Comparison of ENCODE assay signal across 19 mouse cellular contexts in the genomic region with DNA sequence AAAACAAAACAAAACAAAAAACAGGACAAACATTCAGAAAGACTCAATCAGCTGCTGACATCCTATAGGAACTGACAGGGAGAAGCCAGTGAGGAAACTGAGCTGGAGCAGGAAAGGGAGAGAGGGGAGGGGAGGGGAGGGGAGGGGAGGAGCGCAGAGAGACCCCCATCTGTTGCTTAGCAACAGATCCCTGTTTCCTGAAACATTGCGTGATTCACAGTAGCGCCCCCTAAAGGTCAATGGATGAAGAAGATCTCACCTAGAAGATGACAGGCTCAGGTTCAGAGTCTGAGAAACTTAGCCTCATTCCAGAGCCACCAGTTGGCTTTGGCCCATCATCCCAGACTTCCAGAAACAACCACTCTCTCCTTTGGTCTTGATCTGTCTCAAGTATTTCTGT. TPM values are rescaled to one million over a fixed set of nuclear protein-coding genes. Genes with fewer than 3 reads are reported as not detected.
DNase-seq lines count a peak whose midpoint lies in the region; ATAC-seq and TF ChIP-seq lines count a peak whose summit lies in the region.
"Had no signal": no experiment of that assay in that cellular context is flagged by ENCODE, and none has a peak within 500 bp of the region (broad histone marks: within the 10 kb centered on the region; RNA-seq: fewer than 3 reads in every experiment).

No protein-coding gene starts in this region.

- H3K9ac ChIP-seq in hindbrain, postnatal 0 days (replicated peaks; ENCODE audit: low read length): no peak overlapping the region
- H3K9ac ChIP-seq in hindbrain, embryonic 14.5 days: no peak overlapping the region
- H3K9ac ChIP-seq in ES-Bruce4 (ENCODE audit: low read depth, poor library complexity, severe bottlenecking): no peak overlapping the region
- no peak overlapping the region for H3K9ac ChIP-seq in intestine, embryonic 16.5 days (ENCODE audit: low read depth, low read length)
- H3K9ac ChIP-seq: embryonic facial prominence, embryonic 13.5 days; heart, embryonic 13.5 days; hindbrain, embryonic 15.5 days; liver, embryonic 13.5 days had no signal

- 34% methylated on average over 3 of the region's 3 CpGs for WGBS in hindbrain, postnatal 0 days
- 32% methylated on average over 3 of the region's 3 CpGs for WGBS in hindbrain, embryonic 14.5 days
- 41% methylated on average over 3 of the region's 3 CpGs for WGBS in intestine, embryonic 16.5 days

- no peaks in the 10 kb centered on the region for H3K36me3 ChIP-seq in hindbrain, postnatal 0 days (ENCODE audit: insufficient read depth, low read length)
- no peaks in the 10 kb centered on the region for H3K36me3 ChIP-seq in hindbrain, embryonic 14.5 days (replicated peaks; ENCODE audit: control insufficient read depth, insufficient read depth)
- no peaks in the 10 kb centered on the region for H3K36me3 ChIP-seq in ES-Bruce4 (ENCODE audit: control insufficient read depth, insufficient read depth, low read length, poor library complexity, severe bottlenecking)
- H3K36me3 ChIP-seq in intestine, embryonic 16.5 days (ENCODE audit: control insufficient read depth, insufficient read depth, low read length): no peaks in the 10 kb centered on the region
- H3K36me3 ChIP-seq: embryonic facial prominence, embryonic 13.5 days; heart, embryonic 13.5 days; hindbrain, embryonic 15.5 days; liver, embryonic 13.5 days had no signal

- H3K27ac ChIP-seq in hindbrain, postnatal 0 days: no peak overlapping the region
- no peak overlapping the region for H3K27ac ChIP-seq in hindbrain, embryonic 14.5 days
- no peak overlapping the region for H3K27ac ChIP-seq in ES-Bruce4 (ENCODE audit: insufficient read depth, low read length)
- no peak overlapping the region for H3K27ac ChIP-seq in intestine, embryonic 16.5 days (ENCODE audit: low read length)
- H3K27ac ChIP-seq: embryonic facial prominence, embryonic 13.5 days; heart, embryonic 13.5 days; hindbrain, embryonic 15.5 days; liver, embryonic 13.5 days had no signal

- TF ChIP-seq POLR2A in ES-Bruce4 (IDR thresholded peaks at IDR 0.05; ENCODE audit: insufficient read depth, low read length): no peak

- no peaks in the 10 kb centered on the region for H3K9me3 ChIP-seq in hindbrain, postnatal 0 days (ENCODE audit: low read length)
- H3K9me3 ChIP-seq in hindbrain, embryonic 14.5 days (ENCODE audit: control insufficient read depth, low read length): no peaks in the 10 kb centered on the region
- peaks cover 11% of the 10 kb centered on the region for H3K9me3 ChIP-seq in ES-Bruce4 (replicated peaks; ENCODE audit: control insufficient read depth, insufficient read depth, low read length, poor library complexity, severe bottlenecking)
- no peaks in the 10 kb centered on the region for H3K9me3 ChIP-seq in intestine, embryonic 16.5 days (ENCODE audit: control insufficient read depth, low read length)
- H3K9me3 ChIP-seq: embryonic facial prominence, embryonic 13.5 days; hindbrain, embryonic 15.5 days; liver, embryonic 13.5 days had no signal

- TF ChIP-seq CTCF in hindbrain, postnatal 0 days (IDR thresholded peaks at IDR 0.05; ENCODE audit: low read depth): no peak; the same call in 1 of the 2 replicates
- TF ChIP-seq CTCF in ES-Bruce4 (IDR thresholded peaks at IDR 0.05; ENCODE audit: low read depth, low read length): peak; percentile 20

- no peaks in the 10 kb centered on the region for H3K27me3 ChIP-seq in hindbrain, postnatal 0 days (ENCODE audit: insufficient read depth, low read length)
- peaks cover 14% of the 10 kb centered on the region for H3K27me3 ChIP-seq in hindbrain, embryonic 14.5 days (ENCODE audit: control insufficient read depth, insufficient read depth, low read length)
- no peaks in the 10 kb centered on the region for H3K27me3 ChIP-seq in ES-Bruce4 (ENCODE audit: control insufficient read depth, insufficient read depth, low read length, poor library complexity, severe bottlenecking)
- H3K27me3 ChIP-seq in intestine, embryonic 16.5 days (replicated peaks; ENCODE audit: control insufficient read depth, insufficient read depth, low read length): no peaks in the 10 kb centered on the region
- H3K27me3 ChIP-seq: embryonic facial prominence, embryonic 13.5 days; heart, embryonic 13.5 days had no signal

- no peak for ATAC-seq in hindbrain, postnatal 0 days
- ATAC-seq in hindbrain, embryonic 14.5 days (ENCODE audit: low FRiP score): no peak
- ATAC-seq in intestine, embryonic 16.5 days: no peak
- ATAC-seq: forebrain, embryonic 16.5 days had no signal

- DNase-seq in hindbrain, postnatal 0 days (ENCODE audit: low spot score): peak; percentile 52
- no peak for DNase-seq in hindbrain, embryonic 14.5 days (ENCODE audit: low spot score)
- DNase-seq in 416B (ENCODE audit: low read depth): peak; percentile 22
- DNase-seq in embryo, embryonic 10.5 days (ENCODE audit: low spot score): peak; percentile 65
- no peak for DNase-seq in left cerebral cortex, adult 11 months (ENCODE audit: low spot score)
- DNase-seq: adrenal gland, adult 8-10 months; cerebellum, adult 11-12 months; gastrocnemius, postnatal 36 days; kidney, postnatal 25 days; liver, embryonic 13.5 days had no signal

- H3K4me3 ChIP-seq in hindbrain, postnatal 0 days (ENCODE audit: low read length): no peak overlapping the region
- no peak overlapping the region for H3K4me3 ChIP-seq in hindbrain, embryonic 14.5 days (replicated peaks; ENCODE audit: low read length)
- H3K4me3 ChIP-seq in ES-Bruce4 (ENCODE audit: low read depth, low read length): no peak overlapping the region
- H3K4me3 ChIP-seq in intestine, embryonic 16.5 days (ENCODE audit: low read length): no peak overlapping the region
- H3K4me3 ChIP-seq: embryonic facial prominence, embryonic 13.5 days; heart, embryonic 13.5 days; hindbrain, embryonic 15.5 days; liver, embryonic 13.5 days had no signal

- TF ChIP-seq EP300 in ES-Bruce4 (IDR thresholded peaks at IDR 0.05; ENCODE audit: insufficient read depth, low read depth, low read length): no peak

- no peaks in the 10 kb centered on the region for H3K4me1 ChIP-seq in hindbrain, postnatal 0 days (ENCODE audit: insufficient read depth, low read length)
- no peaks in the 10 kb centered on the region for H3K4me1 ChIP-seq in hindbrain, embryonic 14.5 days (replicated peaks; ENCODE audit: control insufficient read depth, insufficient read depth, low read length)
- no peaks in the 10 kb centered on the region for H3K4me1 ChIP-seq in ES-Bruce4 (ENCODE audit: control insufficient read depth, insufficient read depth, low read length)
- H3K4me1 ChIP-seq in intestine, embryonic 16.5 days (ENCODE audit: control insufficient read depth, insufficient read depth, low read length): peaks cover 4% of the 10 kb centered on the region; the same call in 1 of the 2 replicates
- H3K4me1 ChIP-seq: liver, embryonic 13.5 days had no signal

- H3K4me2 ChIP-seq in hindbrain, postnatal 0 days (ENCODE audit: low read depth, low read length): no peak overlapping the region
- H3K4me2 ChIP-seq in hindbrain, embryonic 14.5 days (replicated peaks): no peak overlapping the region
- no peak overlapping the region for H3K4me2 ChIP-seq in intestine, embryonic 16.5 days (ENCODE audit: low read depth, low read length)
- H3K4me2 ChIP-seq: embryonic facial prominence, embryonic 13.5 days; heart, embryonic 13.5 days; hindbrain, embryonic 15.5 days; liver, embryonic 13.5 days had no signal

RNA-seq across cellular contexts. Expression of a gene that starts 33.9 kb away (rescaled TPM):
- total RNA-seq in hindbrain, postnatal 0 days (2014; rRNA removed): 65.3 and 77.0 TPM in 2 replicates
- 5.3 and 5.4 TPM in 2 replicates for polyA plus RNA-seq in hindbrain, postnatal 0 days (2015; fragmentation: Nextera tagmentation; extraction: Ambion mirVana)
- 6.7 and 8.8 TPM in 2 replicates for polyA plus RNA-seq in hindbrain, embryonic 14.5 days (2014; fragmentation: Nextera tagmentation; extraction: Ambion mirVana)
- 13.2 and 15.5 TPM in 2 replicates for polyA plus RNA-seq in ES-Bruce4 (2011; ENCODE audit: insufficient read depth, insufficient read length, low read depth, missing spikeins)
- 2.5 and 2.8 TPM in 2 replicates for polyA plus RNA-seq in intestine, embryonic 16.5 days (2015; fragmentation: Nextera tagmentation; extraction: Ambion mirVana)

RNA-seq across cellular contexts. Expression of a gene that starts 48.7 kb away (rescaled TPM):
- total RNA-seq in hindbrain, postnatal 0 days (2014; rRNA removed): 1.8 and 2.6 TPM in 2 replicates
- 1.1 and 1.3 TPM in 2 replicates for polyA plus RNA-seq in hindbrain, postnatal 0 days (2015; fragmentation: Nextera tagmentation; extraction: Ambion mirVana)
- 0.19 and 0.25 TPM in 2 replicates for polyA plus RNA-seq in hindbrain, embryonic 14.5 days (2014; fragmentation: Nextera tagmentation; extraction: Ambion mirVana)
- polyA plus RNA-seq in ES-Bruce4 (2011; ENCODE audit: insufficient read depth, insufficient read length, low read depth, missing spikeins): 22.6 and 25.9 TPM in 2 replicates
- polyA plus RNA-seq in intestine, embryonic 16.5 days (2015; fragmentation: Nextera tagmentation; extraction: Ambion mirVana): 0.16 and 0.28 TPM in 2 replicates
- total RNA-seq: adrenal gland, adult 8-10 months; gastrocnemius, postnatal 36 days; left cerebral cortex, postnatal 10 days; megakaryocyte progenitor cell, adult 5-6 weeks had no signal
- polyA plus RNA-seq: liver, embryonic 13.5 days; urinary bladder, adult 2 months had no signal

RNA-seq across cellular contexts. Expression of a gene that starts 55.3 kb away (rescaled TPM):
- total RNA-seq in hindbrain, postnatal 0 days (2014; rRNA removed): 23.6 and 35.7 TPM in 2 replicates
- polyA plus RNA-seq in hindbrain, postnatal 0 days (2015; fragmentation: Nextera tagmentation; extraction: Ambion mirVana): 5.6 and 8.1 TPM in 2 replicates
- polyA plus RNA-seq in hindbrain, embryonic 14.5 days (2014; fragmentation: Nextera tagmentation; extraction: Ambion mirVana): 6.9 and 7.2 TPM in 2 replicates
- 188 and 196 TPM in 2 replicates for polyA plus RNA-seq in ES-Bruce4 (2011; ENCODE audit: insufficient read depth, insufficient read length, low read depth, missing spikeins)
- polyA plus RNA-seq in intestine, embryonic 16.5 days (2015; fragmentation: Nextera tagmentation; extraction: Ambion mirVana): 13.1 and 13.5 TPM in 2 replicates

Comparison
In these comparisons a context has a peak if more than half of its experiments do, and no peak if none do; other contexts are left out.
1. DNase-seq: peak in hindbrain, postnatal 0 days (single experiment), 416B (single experiment) and embryo, embryonic 10.5 days (single experiment); none in hindbrain, embryonic 14.5 days (single experiment) and left cerebral cortex, adult 11 months (single experiment).
2. RNA of a gene that starts 48.7 kb away (polyA plus RNA-seq): 22.6 to 25.9 TPM in ES-Bruce4; 1.1 to 1.3 TPM in hindbrain, postnatal 0 days, 0.19 to 0.25 TPM in hindbrain, embryonic 14.5 days and 0.16 to 0.28 TPM in intestine, embryonic 16.5 days; every median in the first group is over 10 times any median in the second.
3. RNA of a gene that starts 55.3 kb away (polyA plus RNA-seq): 188 to 196 TPM in ES-Bruce4; 13.1 to 13.5 TPM in intestine, embryonic 16.5 days, 6.9 to 7.2 TPM in hindbrain, embryonic 14.5 days and 5.6 to 8.1 TPM in hindbrain, postnatal 0 days; every median in the first group is over 10 times any median in the second.